Mouse (Mus musculus) myocyte (in vitro differentiated cells): ENCODE data around the gene BC048403.

Experiments used
- E2F4 ChIP-seq: IDR thresholded peaks from one replicate; pipeline ENCODE4 v1.6.1; 2011; ENCODE audit warnings: mild to moderate bottlenecking, control low read depth, moderate library complexity; ENCODE audit not compliant: insufficient read depth
- MAX ChIP-seq: IDR thresholded peaks from one replicate; pipeline ENCODE4 v1.6.1; 2011; ENCODE audit warnings: low read depth, mild to moderate bottlenecking, control low read depth
- MYOD1 ChIP-seq, 3 experiments: IDR thresholded peaks; one replicate each; pipeline ENCODE4 v1.6.1; 2011; ENCODE audit warnings: control low read depth in 2 of 3, low read depth in 2 of 3, mild to moderate bottlenecking in 2 of 3, moderate library complexity in 1 of 3; ENCODE audit not compliant: insufficient read length in 2 of 3, control insufficient read depth in 1 of 3
- MYOG ChIP-seq, 3 experiments: IDR thresholded peaks; one replicate each; pipeline ENCODE4 v1.6.1; 2011; ENCODE audit warnings: control low read depth in 2 of 3, low read depth in 2 of 3, mild to moderate bottlenecking in 2 of 3; ENCODE audit not compliant: insufficient read length in 2 of 3, control insufficient read depth in 1 of 3, insufficient read depth in 1 of 3
- POLR2A ChIP-seq: IDR thresholded peaks from one replicate; pipeline ENCODE4 v1.6.1; 2011; ENCODE audit warnings: low read depth, mild to moderate bottlenecking, control low read depth, moderate library complexity; ENCODE audit not compliant: insufficient read length
- POLR2AphosphoS2 ChIP-seq: IDR thresholded peaks from one replicate; pipeline ENCODE4 v1.6.1; 2011; ENCODE audit warnings: low read depth, control low read depth; ENCODE audit not compliant: insufficient read length
- REST ChIP-seq: IDR thresholded peaks from one replicate; pipeline ENCODE4 v1.6.1; 2011; ENCODE audit warnings: mild to moderate bottlenecking, control low read depth, moderate library complexity; ENCODE audit not compliant: insufficient read depth, insufficient read length
- TCF12 ChIP-seq: IDR thresholded peaks from one replicate; pipeline ENCODE4 v1.6.1; 2011; ENCODE audit warnings: mild to moderate bottlenecking, control low read depth; ENCODE audit not compliant: poor library complexity, insufficient read depth, severe bottlenecking
- USF1 ChIP-seq: IDR thresholded peaks from one replicate; pipeline ENCODE4 v1.6.1; 2011; ENCODE audit warnings: low read depth, mild to moderate bottlenecking, control low read depth, moderate library complexity

DNA sequence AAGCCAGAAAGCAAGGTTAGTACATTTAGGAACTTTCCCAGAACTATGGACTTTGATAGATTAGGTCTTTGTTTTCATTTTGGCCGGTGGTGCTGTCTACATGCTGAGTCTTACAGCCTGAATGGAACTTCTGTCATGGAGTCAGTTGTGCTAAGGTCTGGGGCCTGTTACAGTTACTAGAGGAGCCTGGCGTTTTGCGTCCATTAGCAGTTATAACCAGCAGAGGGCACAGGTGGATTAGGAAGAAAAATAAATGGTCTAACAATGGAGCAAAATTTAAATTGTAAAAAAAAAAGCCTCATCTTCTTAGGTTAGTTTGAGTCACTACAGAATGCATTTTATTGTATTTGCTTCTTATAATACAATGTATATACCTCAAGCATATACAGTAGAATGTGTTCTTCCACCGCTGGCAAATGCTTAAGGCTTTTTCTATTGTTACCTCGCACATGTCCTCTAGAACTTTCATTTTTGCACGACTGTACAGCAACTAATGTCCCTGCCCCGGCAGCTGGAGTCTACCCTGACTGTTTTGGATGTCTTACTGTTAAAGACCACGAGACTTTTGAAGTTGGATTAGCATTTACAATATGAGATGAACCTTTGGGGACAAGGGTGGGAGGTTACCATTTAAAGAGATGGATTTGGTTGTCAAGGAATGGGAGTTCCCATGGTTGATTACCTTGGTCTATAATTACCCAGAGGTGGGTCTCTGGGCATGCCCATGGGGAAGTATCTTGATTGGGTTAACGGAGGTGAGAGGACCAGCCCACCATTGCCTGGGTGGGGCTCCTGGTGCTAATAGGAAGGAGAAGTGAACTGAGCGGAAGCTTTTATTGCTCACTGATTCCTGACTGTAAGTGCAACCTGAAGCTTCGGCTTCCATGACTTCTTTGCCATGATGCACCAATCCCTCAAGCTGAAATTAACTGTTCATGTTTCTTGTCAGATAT, 38.2 kb upstream of the BC048403 start:
- no peak for TF ChIP-seq USF1
- TF ChIP-seq POLR2A: no peak
- TF ChIP-seq E2F4: no peak
- no peak for TF ChIP-seq MYOG (IDR thresholded peaks at IDR 0.05; ENCODE audit: control insufficient read depth in 1 of 3, insufficient read depth in 1 of 3, insufficient read length in 2 of 3, low read depth in 2 of 3)
- TF ChIP-seq POLR2AphosphoS2: no peak
- no peak for TF ChIP-seq MYOD1 (IDR thresholded peaks at IDR 0.05; ENCODE audit: control insufficient read depth in 1 of 3, insufficient read length in 2 of 3, low read depth in 2 of 3)
- TF ChIP-seq TCF12: no peak
- TF ChIP-seq MAX: no peak
- no peak for TF ChIP-seq REST
